Mouse (Mus musculus) stomach, embryonic 15.5 days (tissue): ENCODE measurements around the gene Prim2. TPM values are rescaled to one million over a fixed set of nuclear protein-coding genes. Genes with fewer than 3 reads are reported as not detected.
A peak's percentile ranks its signal among the peaks of the same experiment; 100 is the strongest.

ENCODE experiments used
- ATAC-seq: fragments of 200-750 bp; cut with Nextera tagmentation; 2 replicates; pipeline ENCODE4 v1.8.0; 2017; ENCODE audit warnings: low read depth, moderate number of reproducible peaks, moderate TSS enrichment; ENCODE audit not compliant: insufficient read depth, low FRiP score
- H3K27ac ChIP-seq: fragments of 300-500 bp; sonication (generic); 2 replicates; pipeline ENCODE4 v1.5.1; 2015; ENCODE audit warnings: mild to moderate bottlenecking, inconsistent platforms
- H3K27me3 ChIP-seq: fragments of 300-500 bp; sonication (generic); replicated peaks from 2 replicates; pipeline ENCODE4 v1.6.1; 2015; ENCODE audit warnings: inconsistent platforms
- H3K36me3 ChIP-seq: fragments of 300-500 bp; sonication (generic); 2 replicates; pipeline ENCODE4 v1.6.1; 2015; ENCODE audit warnings: inconsistent platforms
- H3K4me1 ChIP-seq: fragments of 300-500 bp; sonication (generic); 2 replicates; pipeline ENCODE4 v1.6.1; 2015; ENCODE audit warnings: inconsistent platforms
- H3K4me2 ChIP-seq: fragments of 300-500 bp; sonication (generic); 2 replicates; pipeline ENCODE4 v1.6.1; 2015; ENCODE audit warnings: mild to moderate bottlenecking, inconsistent platforms
- H3K4me3 ChIP-seq: fragments of 300-500 bp; sonication (generic); replicated peaks from 2 replicates; pipeline ENCODE4 v1.5.1; 2015; ENCODE audit warnings: inconsistent platforms
- H3K9ac ChIP-seq: fragments of 300-500 bp; sonication (generic); 2 replicates; pipeline ENCODE4 v1.6.1; 2015; ENCODE audit warnings: inconsistent platforms
- H3K9me3 ChIP-seq: fragments of 300-500 bp; sonication (generic); 2 replicates; pipeline ENCODE4 v1.6.1; 2016; ENCODE audit warnings: inconsistent platforms
- WGBS: fragments of 180-500 bp; shearing (Covaris S2); methylation state at CpG from one replicate; pipeline ENCODE4 v1.1.7; 2015; 5-methylcytosine and 5-hydroxymethylcytosine counted together
- polyA plus RNA-seq: library from polyadenylated mRNA; unstranded; fragments of >200 nt; fragmentation: Nextera tagmentation; extraction: Ambion mirVana; gene quantifications from 2 replicates; pipeline ENCODE4 v1.2.1, GENCODE M21; 2015

The Prim2 gene
- polyA plus RNA-seq, 1 experiment from 2014 or later = 31.9 TPM

DNA sequence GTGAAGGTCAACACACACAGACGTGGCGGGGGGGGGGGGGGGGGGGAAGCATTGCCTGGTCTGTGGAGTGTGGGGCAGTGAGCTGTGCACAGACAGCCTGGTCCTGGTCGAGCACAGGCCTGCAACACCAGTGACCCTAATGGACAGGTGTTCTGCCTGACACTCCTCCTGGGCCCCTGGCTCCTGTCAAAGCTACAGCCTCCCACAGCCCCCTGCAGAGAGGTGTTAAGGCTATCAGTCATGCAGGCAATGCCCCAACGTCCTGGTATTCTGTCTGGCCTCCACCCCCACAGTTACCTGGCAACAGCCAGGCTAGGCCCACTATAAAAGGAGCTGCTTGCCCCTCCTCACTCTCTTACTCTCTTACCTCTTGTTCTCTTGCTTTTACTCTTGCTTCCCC is 10.8 kb upstream of the Prim2 start:
- 35% methylated on average over 4 of the region's 4 CpGs for WGBS
- H3K4me2 ChIP-seq = no peak overlapping the region
- no peaks in the 10 kb centered on the region for H3K9me3 ChIP-seq
- no peak overlapping the region for H3K9ac ChIP-seq
- H3K4me3 ChIP-seq = no peak overlapping the region
- H3K27me3 ChIP-seq = no peaks in the 10 kb centered on the region
- no peak for ATAC-seq
- H3K27ac ChIP-seq = no peak overlapping the region
- no peaks in the 10 kb centered on the region for H3K4me1 ChIP-seq
- H3K36me3 ChIP-seq = no peaks in the 10 kb centered on the region

DNA sequence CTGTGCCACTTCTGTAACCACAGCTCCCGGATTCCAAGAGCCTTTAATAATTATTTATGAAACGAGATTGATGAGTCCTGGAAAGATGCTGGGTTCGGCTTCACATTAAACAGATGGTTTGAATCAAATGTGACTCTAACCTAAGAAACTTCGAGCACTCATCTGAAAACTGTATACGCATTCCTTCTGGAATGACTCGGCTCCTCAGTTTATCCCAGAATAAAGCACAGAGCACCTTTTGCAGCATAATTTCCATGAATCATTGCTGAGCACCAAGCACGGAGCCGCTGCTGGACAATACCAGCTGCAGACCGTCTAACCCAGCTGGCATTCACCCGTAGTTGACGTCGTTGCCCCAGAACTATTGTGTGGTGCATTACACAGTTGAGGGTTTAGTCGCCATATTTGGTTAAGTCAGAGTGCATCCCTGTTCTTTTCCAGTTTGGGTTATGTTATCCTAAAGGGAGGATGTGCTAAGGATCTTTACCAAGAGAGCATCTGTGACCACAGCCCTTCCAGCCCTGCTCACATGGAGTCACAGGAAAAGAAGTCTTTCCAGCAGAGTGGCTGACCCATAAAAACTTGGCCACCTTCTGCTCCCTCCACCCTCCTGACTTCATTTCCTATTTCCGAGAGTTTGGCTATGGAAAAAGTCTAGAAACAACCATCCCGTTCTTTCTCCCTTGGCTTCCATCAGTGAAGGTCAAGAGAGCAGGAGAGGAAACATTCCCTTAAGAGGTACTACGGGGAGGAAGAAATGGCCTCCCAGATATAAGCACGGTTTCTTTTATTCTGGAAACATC is 3.8 kb upstream of the Prim2 start:
- no peak for ATAC-seq
- Histone ChIP-seq H3K36me3 (no peaks in the 10 kb centered on the region), H3K9me3 (no peaks in the 10 kb centered on the region), H3K4me1 (no peaks in the 10 kb centered on the region), H3K9ac (no peak overlapping the region), H3K27me3 (no peaks in the 10 kb centered on the region), H3K4me3 (no peak overlapping the region), H3K27ac (peak overlapping the region; percentile 42), H3K4me2 (no peak overlapping the region)
- 46% methylated on average over 17 of the region's 17 CpGs for WGBS

DNA sequence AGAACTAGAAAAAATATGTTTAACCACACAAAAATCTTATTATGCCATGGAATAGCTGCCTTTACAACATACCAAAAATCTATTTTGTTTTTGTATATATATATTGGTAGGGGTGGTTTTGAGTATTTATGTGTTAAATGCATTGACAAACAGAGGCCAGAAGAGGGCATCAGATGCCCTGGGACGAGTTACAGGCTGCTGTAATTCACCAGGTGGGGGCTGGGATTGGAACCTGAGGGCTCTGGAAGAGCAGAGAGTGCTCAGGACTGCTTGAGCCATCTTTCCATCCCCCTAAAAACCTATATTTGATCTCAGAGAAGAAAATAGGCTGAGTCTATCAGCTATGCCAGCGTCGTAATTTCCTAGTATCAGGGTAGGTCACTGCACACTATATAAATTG is 2.9 kb upstream of the Prim2 start:
- Histone ChIP-seq H3K4me3 (no peak overlapping the region), H3K4me1 (no peaks in the 10 kb centered on the region), H3K27ac (peak overlapping the region; percentile 40), H3K9me3 (no peaks in the 10 kb centered on the region), H3K4me2 (no peak overlapping the region), H3K27me3 (no peaks in the 10 kb centered on the region), H3K9ac (no peak overlapping the region), H3K36me3 (no peaks in the 10 kb centered on the region)
- 19% methylated on average over 3 of the region's 3 CpGs for WGBS
- no peak for ATAC-seq

DNA sequence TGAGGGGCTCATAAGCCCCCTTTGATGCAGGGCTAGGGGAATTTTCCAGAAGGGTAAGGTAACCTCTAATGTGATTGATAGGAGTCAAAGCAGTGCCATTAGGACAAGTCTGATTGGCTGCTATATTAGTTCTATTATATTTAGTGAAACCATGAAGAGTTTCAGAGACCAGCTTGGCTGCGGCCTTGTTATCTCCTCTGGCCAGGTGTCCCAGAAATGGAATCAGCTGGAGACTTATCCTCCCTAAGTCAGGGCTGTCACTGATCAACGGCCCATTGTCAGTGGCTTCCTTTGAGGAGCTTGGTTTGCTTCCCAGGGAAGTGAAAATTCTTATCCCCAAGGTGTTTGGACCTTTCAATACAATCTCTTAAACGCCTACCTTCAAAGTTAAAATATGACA is 2.5 kb upstream of the Prim2 start:
- no peak overlapping the region for H3K4me3 ChIP-seq
- no peak overlapping the region for H3K9ac ChIP-seq
- no peaks in the 10 kb centered on the region for H3K4me1 ChIP-seq
- ATAC-seq = no peak
- no peak overlapping the region for H3K4me2 ChIP-seq
- H3K27ac ChIP-seq = no peak overlapping the region
- H3K36me3 ChIP-seq = no peaks in the 10 kb centered on the region
- H3K27me3 ChIP-seq = no peaks in the 10 kb centered on the region
- no peaks in the 10 kb centered on the region for H3K9me3 ChIP-seq
- WGBS = 65% methylated on average over 3 of the region's 3 CpGs

DNA sequence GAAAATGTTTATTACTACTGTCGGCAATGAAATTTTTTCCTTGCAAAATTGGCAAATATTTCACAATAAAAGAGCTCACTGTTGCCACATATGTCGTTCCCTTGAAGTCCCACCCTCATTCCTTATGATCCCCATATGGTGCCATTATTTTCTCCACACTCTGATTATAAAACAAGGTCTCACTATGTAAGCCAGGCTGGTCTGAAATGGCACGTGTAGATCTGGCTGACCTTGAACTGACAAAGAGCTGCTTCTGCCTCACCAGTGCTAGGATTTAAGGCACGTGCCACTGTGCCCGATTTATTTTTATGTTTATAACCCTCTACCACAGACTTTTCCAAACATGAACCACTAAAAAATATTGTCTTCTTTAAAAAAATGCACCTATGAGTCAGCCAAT is 1.8 kb upstream of the Prim2 start:
- 66% methylated on average over 5 of the region's 5 CpGs for WGBS
- H3K36me3 ChIP-seq = no peaks in the 10 kb centered on the region
- H3K4me1 ChIP-seq = no peaks in the 10 kb centered on the region

DNA sequence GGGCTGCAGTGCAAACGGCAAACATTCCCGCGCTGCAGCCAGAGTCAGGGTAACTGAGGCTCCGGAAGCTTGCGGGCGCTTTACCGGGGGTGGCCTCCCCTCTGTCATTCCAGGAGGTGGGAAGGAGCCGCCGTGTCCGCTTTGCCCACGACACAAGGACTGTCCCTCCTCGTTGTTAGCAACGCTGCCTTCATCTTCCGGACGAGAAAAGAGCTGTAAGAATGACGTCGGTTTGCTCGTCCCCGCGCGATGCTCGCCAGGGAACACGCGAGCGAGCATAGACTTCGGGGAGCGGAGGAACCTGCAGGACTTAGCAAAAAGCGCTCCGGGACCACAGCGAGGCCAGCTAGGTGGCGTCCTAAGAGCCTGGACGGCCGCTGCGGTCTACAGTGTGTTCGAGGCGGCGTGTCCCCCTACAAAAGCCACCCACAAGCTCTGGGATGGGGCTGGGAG is 595 bp upstream of the Prim2 start:
- Histone ChIP-seq H3K4me3 (peak overlapping the region; percentile 76), H3K36me3 (peaks cover 6% of the 10 kb centered on the region; the same call in 1 of the 2 replicates), H3K9me3 (no peaks in the 10 kb centered on the region), H3K27ac (peak overlapping the region; percentile 79), H3K9ac (peak overlapping the region; percentile 52; the same call in 1 of the 2 replicates), H3K4me1 (no peaks in the 10 kb centered on the region), H3K27me3 (no peaks in the 10 kb centered on the region), H3K4me2 (peak overlapping the region; percentile 82)
- peak; percentile 72 for ATAC-seq
- WGBS = under 1% methylated on average over 37 of the region's 37 CpGs

More for the DNA sequence above, 1.8 kb upstream of the Prim2 start:
- H3K27me3 ChIP-seq = no peaks in the 10 kb centered on the region
- no peak overlapping the region for H3K9ac ChIP-seq
- H3K4me2 ChIP-seq = no peak overlapping the region
- H3K27ac ChIP-seq = no peak overlapping the region
- no peak for ATAC-seq
- no peaks in the 10 kb centered on the region for H3K9me3 ChIP-seq
- H3K4me3 ChIP-seq = no peak overlapping the region

GRCm38 (mm10) chr1:33663605-33664117 is 5.9 kb downstream of the Prim2 start:
- Histone ChIP-seq H3K27ac (no peak overlapping the region), H3K36me3 (peaks cover 13% of the 10 kb centered on the region), H3K4me3 (no peak overlapping the region), H3K4me2 (no peak overlapping the region), H3K9ac (no peak overlapping the region), H3K4me1 (no peaks in the 10 kb centered on the region), H3K27me3 (no peaks in the 10 kb centered on the region), H3K9me3 (no peaks in the 10 kb centered on the region)
- WGBS = 88% methylated on average over 19 of the region's 19 CpGs
- no peak for ATAC-seq

DNA sequence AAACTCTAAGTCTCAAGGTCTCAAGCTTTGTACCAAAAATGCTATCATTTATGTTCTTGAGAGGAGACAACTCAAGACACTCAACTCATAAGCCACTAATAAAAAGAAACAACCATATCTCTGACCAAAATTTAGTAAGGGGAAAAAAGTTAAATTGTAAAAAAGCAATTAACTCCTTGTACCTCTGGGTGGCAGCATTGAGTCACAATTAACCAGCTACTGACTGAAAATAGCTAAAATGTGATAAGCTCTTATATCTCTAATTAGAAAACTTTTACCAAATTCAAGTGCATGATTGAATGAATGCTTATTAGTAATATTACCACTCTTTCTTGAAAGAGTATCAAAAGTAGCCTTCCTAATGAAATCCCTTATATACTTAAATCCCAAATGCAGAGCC is 6.4 kb downstream of the Prim2 start:
- no peaks in the 10 kb centered on the region for H3K27me3 ChIP-seq
- peaks cover 13% of the 10 kb centered on the region for H3K36me3 ChIP-seq
- no peak overlapping the region for H3K4me2 ChIP-seq
- H3K4me3 ChIP-seq = no peak overlapping the region
- ATAC-seq = no peak
- H3K27ac ChIP-seq = no peak overlapping the region
- H3K9ac ChIP-seq = no peak overlapping the region
- H3K4me1 ChIP-seq = no peaks in the 10 kb centered on the region
- no peaks in the 10 kb centered on the region for H3K9me3 ChIP-seq

GRCm38 (mm10) chr1:33658302-33658701 is 11.3 kb downstream of the Prim2 start:
- H3K9me3 ChIP-seq = no peaks in the 10 kb centered on the region
- peaks cover 8% of the 10 kb centered on the region; the same call in 1 of the 2 replicates for H3K36me3 ChIP-seq
- H3K9ac ChIP-seq = no peak overlapping the region
- no peaks in the 10 kb centered on the region for H3K27me3 ChIP-seq
- H3K4me1 ChIP-seq = no peaks in the 10 kb centered on the region
- no peak for ATAC-seq
- 71% methylated on average over 4 of the region's 4 CpGs for WGBS
- no peak overlapping the region for H3K4me2 ChIP-seq
- H3K27ac ChIP-seq = no peak overlapping the region
- H3K4me3 ChIP-seq = no peak overlapping the region

DNA sequence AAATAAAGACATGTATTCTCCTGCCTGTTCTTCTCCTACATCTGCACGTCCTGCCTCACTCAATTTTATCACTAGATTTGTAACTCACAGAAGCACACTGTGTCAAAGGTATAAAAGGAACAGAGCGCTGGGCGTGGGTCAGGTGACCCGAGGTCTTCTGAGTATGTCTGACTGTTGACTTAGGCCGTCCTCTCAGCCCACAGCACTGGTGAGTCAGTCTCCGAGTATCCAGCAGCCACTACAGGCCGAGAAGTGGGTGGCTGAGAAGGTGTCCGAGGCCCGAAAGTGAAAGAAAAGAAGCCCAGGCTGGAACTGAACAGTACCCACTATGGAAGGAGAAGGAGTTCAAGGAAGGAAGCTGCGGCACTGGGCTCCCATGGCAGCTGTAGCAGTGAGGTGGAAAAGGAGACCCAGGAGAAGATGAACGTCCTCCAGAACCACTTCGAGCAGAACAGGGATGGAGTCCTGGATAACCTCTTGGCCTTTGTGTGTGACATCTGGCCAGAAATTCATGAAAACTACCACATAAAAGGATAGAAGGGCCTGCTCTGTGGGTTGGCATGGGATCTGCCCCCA is 11.9 kb downstream of the Prim2 start:
- no peak overlapping the region for H3K9ac ChIP-seq
- no peaks in the 10 kb centered on the region for H3K4me1 ChIP-seq
- H3K27ac ChIP-seq = no peak overlapping the region
- ATAC-seq = no peak; the same call in 1 of the 2 replicates
- H3K4me2 ChIP-seq = no peak overlapping the region
- no peak overlapping the region for H3K4me3 ChIP-seq
- peaks cover 8% of the 10 kb centered on the region; the same call in 1 of the 2 replicates for H3K36me3 ChIP-seq
- H3K9me3 ChIP-seq = no peaks in the 10 kb centered on the region
- WGBS = 80% methylated on average over 12 of the region's 12 CpGs
- H3K27me3 ChIP-seq = no peaks in the 10 kb centered on the region

DNA sequence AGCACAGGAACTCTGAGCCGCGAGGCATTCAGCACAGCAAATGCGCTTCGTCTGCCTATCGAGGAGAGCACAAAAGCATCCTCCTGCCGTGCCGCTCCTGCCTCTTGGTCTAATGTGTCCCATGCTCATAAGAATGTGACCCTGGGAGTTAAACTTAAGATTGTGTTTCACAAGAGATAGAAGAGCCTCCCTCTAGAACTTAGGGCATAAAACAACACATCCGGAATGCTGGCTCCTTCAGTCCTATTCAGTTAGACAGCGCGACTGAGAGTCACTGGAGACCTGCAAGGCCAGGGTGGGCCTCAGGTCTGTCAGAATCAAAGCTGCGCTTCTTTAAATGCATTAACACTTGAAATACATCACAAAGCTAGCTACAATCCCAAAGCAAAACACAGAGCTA is 18.7 kb downstream of the Prim2 start:
- Histone ChIP-seq H3K9ac (no peak overlapping the region), H3K9me3 (no peaks in the 10 kb centered on the region), H3K27me3 (no peaks in the 10 kb centered on the region), H3K4me3 (no peak overlapping the region), H3K4me2 (no peak overlapping the region), H3K36me3 (peaks cover 4% of the 10 kb centered on the region; the same call in 1 of the 2 replicates), H3K4me1 (no peaks in the 10 kb centered on the region), H3K27ac (no peak overlapping the region)
- WGBS = 92% methylated on average over 11 of the region's 11 CpGs
- no peak for ATAC-seq

GRCm38 (mm10) chr1:33649534-33650108 is 20.0 kb downstream of the Prim2 start:
- H3K4me1 ChIP-seq = no peaks in the 10 kb centered on the region
- no peak overlapping the region for H3K9ac ChIP-seq
- H3K4me3 ChIP-seq = no peak overlapping the region
- H3K27ac ChIP-seq = no peak overlapping the region
- H3K9me3 ChIP-seq = no peaks in the 10 kb centered on the region
- 89% methylated on average over 9 of the region's 9 CpGs for WGBS
- peaks cover 4% of the 10 kb centered on the region; the same call in 1 of the 2 replicates for H3K36me3 ChIP-seq
- H3K27me3 ChIP-seq = no peaks in the 10 kb centered on the region
- H3K4me2 ChIP-seq = no peak overlapping the region
- no peak for ATAC-seq
